ENCODE assay signal across 15 mouse cellular contexts in genomic region chr11:59908446-59908845, GRCm38 (mm10). TPM values are rescaled to one million over a fixed set of nuclear protein-coding genes. Genes with fewer than 3 reads are reported as not detected.
DNase-seq lines count a peak whose midpoint lies in the region; ATAC-seq and TF ChIP-seq lines count a peak whose summit lies in the region.
"Had no signal": no experiment of that assay in that cellular context is flagged by ENCODE, and none has a peak within 500 bp of the region (broad histone marks: within the 10 kb centered on the region; RNA-seq: fewer than 3 reads in every experiment).

No protein-coding gene starts in this region.

- no peak for TF ChIP-seq POLR2A in lung, adult 2 months (IDR thresholded peaks at IDR 0.05; ENCODE audit: borderline replicate concordance, extremely low read depth, low read depth, low read length)

- H3K4me3 ChIP-seq in kidney, embryonic 15.5 days (replicated peaks) = no peak overlapping the region
- H3K4me3 ChIP-seq in lung, adult 2 months (replicated peaks; ENCODE audit: extremely low read depth, low read depth, low read length) = no peak overlapping the region
- H3K4me3 ChIP-seq: forebrain, embryonic 15.5 days; gastrocnemius, adult 2 months; midbrain, embryonic 10.5 days had no signal

- no peak for TF ChIP-seq CTCF in lung, adult 2 months (IDR thresholded peaks at IDR 0.05; ENCODE audit: insufficient read depth, low read length)

- ATAC-seq in kidney, embryonic 15.5 days (replicated peaks; ENCODE audit: low FRiP score) = no peak
- ATAC-seq: forebrain, embryonic 15.5 days had no signal

- no peak overlapping the region for H3K9ac ChIP-seq in kidney, embryonic 15.5 days
- H3K9ac ChIP-seq: forebrain, embryonic 15.5 days had no signal

- 41% methylated on average over 3 of the region's 3 CpGs for WGBS in kidney, embryonic 15.5 days
- WGBS in lung, adult 2 months = 32% methylated on average over 3 of the region's 3 CpGs

- no peaks in the 10 kb centered on the region for H3K27me3 ChIP-seq in kidney, embryonic 15.5 days
- H3K27me3 ChIP-seq: forebrain, embryonic 15.5 days had no signal

- no peaks in the 10 kb centered on the region for H3K36me3 ChIP-seq in kidney, embryonic 15.5 days
- H3K36me3 ChIP-seq: forebrain, embryonic 15.5 days; midbrain, embryonic 10.5 days had no signal

- H3K9me3 ChIP-seq in kidney, embryonic 15.5 days (replicated peaks) = no peaks in the 10 kb centered on the region
- H3K9me3 ChIP-seq: forebrain, embryonic 15.5 days; midbrain, embryonic 10.5 days had no signal

- no peak overlapping the region for H3K27ac ChIP-seq in kidney, embryonic 15.5 days
- H3K27ac ChIP-seq: forebrain, embryonic 15.5 days; gastrocnemius, adult 2 months; midbrain, embryonic 10.5 days had no signal

- DNase-seq in kidney, adult 11 months = peak; percentile 72
- peak; percentile 87 for DNase-seq in ZHBTc4 (ENCODE audit: low read depth, low spot score)
- DNase-seq in lung, adult 2 months = peak; percentile 40
- peak; percentile 30 for DNase-seq in mesoderm, embryonic 11.5 days (ENCODE audit: low read depth, low spot score)
- DNase-seq in spleen, postnatal 36 days (ENCODE audit: low spot score in 2 of 2) = no peak
- no peak for DNase-seq in ovary, adult 18-20 months (ENCODE audit: low spot score)
- no peak for DNase-seq in heart, adult 9 months (ENCODE audit: low spot score in 2 of 2)
- DNase-seq: cerebellum, adult 11 months; heart, postnatal 36 days; right cerebral cortex, postnatal 25 days had no signal

- peaks cover 21% of the 10 kb centered on the region for H3K4me1 ChIP-seq in kidney, embryonic 15.5 days
- no peaks in the 10 kb centered on the region; the same call in 1 of the 2 replicates for H3K4me1 ChIP-seq in lung, adult 2 months (ENCODE audit: control insufficient read depth, insufficient read depth, low read length)
- H3K4me1 ChIP-seq: forebrain, embryonic 15.5 days had no signal

- no peak overlapping the region for H3K4me2 ChIP-seq in kidney, embryonic 15.5 days
- H3K4me2 ChIP-seq: forebrain, embryonic 15.5 days; liver, embryonic 11.5 days had no signal

RNA-seq across cellular contexts. Expression of gene Med9, which starts 39.6 kb away (rescaled TPM):
- 45.7 and 46.5 TPM in 2 replicates for polyA plus RNA-seq in kidney, embryonic 15.5 days (2015; fragmentation: Nextera tagmentation; extraction: Ambion mirVana)
- polyA plus RNA-seq in lung, adult 2 months (2012; rRNA removed) = 21.2 and 21.5 TPM in 2 replicates

RNA-seq across cellular contexts. Expression of gene Rasd1, which starts 56.3 kb away (rescaled TPM):
- polyA plus RNA-seq in kidney, embryonic 15.5 days (2015; fragmentation: Nextera tagmentation; extraction: Ambion mirVana) = 3.3 and 4.0 TPM in 2 replicates
- polyA plus RNA-seq in lung, adult 2 months (2012; rRNA removed) = 3.0 and 4.3 TPM in 2 replicates

Comparison
In these comparisons a context has a peak if more than half of its experiments do, and no peak if none do; other contexts are left out.
1. DNase-seq: peak in kidney, adult 11 months (single experiment), ZHBTc4 (single experiment), lung, adult 2 months (single experiment) and mesoderm, embryonic 11.5 days (single experiment); none in spleen, postnatal 36 days (0 of 2), ovary, adult 18-20 months (single experiment) and heart, adult 9 months (0 of 2).